Mouse (Mus musculus) liver, embryonic 15.5 days (tissue): ENCODE results near the gene Clec16a. TPM values are rescaled to one million over a fixed set of nuclear protein-coding genes. Genes with fewer than 3 reads are reported as not detected.

Experiments used
- ATAC-seq: fragments of 200-750 bp; cut with Nextera tagmentation; 2 replicates; pipeline ENCODE4 v1.8.0; 2017; ENCODE audit warnings: moderate number of reproducible peaks, mild to moderate bottlenecking, moderate library complexity; ENCODE audit not compliant: insufficient read depth
- H3K27ac ChIP-seq: fragments of 300-500 bp; sonication (generic); replicated peaks from 2 replicates; pipeline ENCODE4 v1.5.1; 2015; ENCODE audit warnings: mild to moderate bottlenecking, inconsistent platforms
- H3K27me3 ChIP-seq: fragments of 300-500 bp; sonication (generic); 2 replicates; pipeline ENCODE4 v1.6.1; 2015; ENCODE audit warnings: mild to moderate bottlenecking, inconsistent platforms
- H3K36me3 ChIP-seq: fragments of 300-500 bp; sonication (generic); replicated peaks from 2 replicates; pipeline ENCODE4 v1.6.1; 2015; ENCODE audit warnings: moderate library complexity, mild to moderate bottlenecking, inconsistent platforms
- H3K4me1 ChIP-seq: fragments of 300-500 bp; sonication (generic); replicated peaks from 2 replicates; pipeline ENCODE4 v1.6.1; 2015; ENCODE audit warnings: inconsistent platforms
- H3K4me2 ChIP-seq: fragments of 300-500 bp; sonication (generic); 2 replicates; pipeline ENCODE4 v1.6.1; 2015; ENCODE audit warnings: moderate library complexity, mild to moderate bottlenecking, inconsistent platforms
- H3K4me3 ChIP-seq: fragments of 300-500 bp; sonication (generic); replicated peaks from 2 replicates; pipeline ENCODE4 v1.5.1; 2015; ENCODE audit warnings: mild to moderate bottlenecking, inconsistent platforms
- H3K9ac ChIP-seq: fragments of 300-500 bp; sonication (generic); 2 replicates; pipeline ENCODE4 v1.6.1; 2015; ENCODE audit warnings: moderate library complexity, mild to moderate bottlenecking, inconsistent platforms
- H3K9me3 ChIP-seq: fragments of 300-500 bp; sonication (generic); replicated peaks from 2 replicates; pipeline ENCODE4 v1.6.1; 2016; ENCODE audit warnings: inconsistent platforms
- WGBS: fragments of 180-500 bp; shearing (Covaris S2); methylation state at CpG from one replicate; pipeline ENCODE4 v1.1.7; 2015; ENCODE audit warnings: mixed read lengths; ENCODE audit not compliant: insufficient replicate concordance; 5-methylcytosine and 5-hydroxymethylcytosine counted together
- polyA plus RNA-seq: library from polyadenylated mRNA; unstranded; fragments of >200 nt; fragmentation: Nextera tagmentation; extraction: Ambion mirVana; gene quantifications from 2 replicates; pipeline ENCODE4 v1.2.1, GENCODE M21; 2015

Clec16a gene
- polyA plus RNA-seq, 1 experiment from 2014 or later = 10.9 TPM

DNA sequence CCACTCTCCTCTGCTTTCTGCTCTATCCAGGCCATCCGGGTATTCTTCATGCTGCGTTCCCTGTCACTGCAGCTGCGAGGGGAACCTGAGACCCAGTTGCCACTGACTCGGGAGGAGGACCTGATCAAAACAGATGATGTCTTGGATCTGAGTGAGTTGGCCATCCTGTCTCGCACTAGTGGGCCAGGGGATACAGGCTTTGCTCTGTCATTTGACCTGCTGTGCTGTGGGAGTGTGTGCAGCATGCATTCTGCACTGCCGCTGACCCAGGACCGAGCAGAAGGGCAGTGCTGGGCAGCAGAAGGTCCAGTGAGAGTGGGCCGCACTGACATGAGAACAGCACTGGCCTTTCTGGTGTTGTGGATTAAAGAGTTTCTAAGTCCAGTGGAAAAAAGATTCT is 99.6 kb downstream of the Clec16a start:
- Histone ChIP-seq H3K27ac (no peak overlapping the region), H3K4me3 (no peak overlapping the region), H3K4me1 (peaks cover 24% of the 10 kb centered on the region), H3K27me3 (no peaks in the 10 kb centered on the region; the same call in 1 of the 2 replicates), H3K9ac (no peak overlapping the region), H3K4me2 (no peak overlapping the region), H3K36me3 (no peaks in the 10 kb centered on the region), H3K9me3 (no peaks in the 10 kb centered on the region)
- ATAC-seq = no peak
- WGBS = 70% methylated on average over 8 of the region's 8 CpGs

DNA sequence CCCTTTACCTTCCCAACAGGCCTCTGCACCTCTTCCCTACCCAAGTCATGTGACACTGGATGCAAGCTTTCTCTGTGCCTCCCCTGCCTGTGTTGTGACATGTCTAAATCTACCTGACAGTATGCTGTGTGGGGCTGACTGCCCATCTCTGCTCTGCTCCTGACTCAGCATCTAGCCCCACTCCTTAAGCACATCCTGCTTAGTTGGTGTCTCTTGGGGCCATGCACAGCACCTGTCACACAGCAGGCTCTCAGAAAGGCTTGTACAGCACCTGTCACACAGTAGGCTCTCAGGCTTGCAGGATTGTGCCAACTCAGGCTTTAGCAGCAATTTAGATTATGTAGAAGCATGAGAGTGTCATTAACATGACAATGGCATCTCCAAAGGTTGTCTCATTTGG is 106.7 kb downstream of the Clec16a start:
- Histone ChIP-seq H3K27me3 (peaks cover 7% of the 10 kb centered on the region; the same call in 1 of the 2 replicates), H3K27ac (no peak overlapping the region), H3K4me2 (no peak overlapping the region), H3K4me3 (no peak overlapping the region), H3K4me1 (peaks cover 12% of the 10 kb centered on the region), H3K9ac (no peak overlapping the region), H3K36me3 (no peaks in the 10 kb centered on the region), H3K9me3 (no peaks in the 10 kb centered on the region)
- ATAC-seq = no peak

DNA sequence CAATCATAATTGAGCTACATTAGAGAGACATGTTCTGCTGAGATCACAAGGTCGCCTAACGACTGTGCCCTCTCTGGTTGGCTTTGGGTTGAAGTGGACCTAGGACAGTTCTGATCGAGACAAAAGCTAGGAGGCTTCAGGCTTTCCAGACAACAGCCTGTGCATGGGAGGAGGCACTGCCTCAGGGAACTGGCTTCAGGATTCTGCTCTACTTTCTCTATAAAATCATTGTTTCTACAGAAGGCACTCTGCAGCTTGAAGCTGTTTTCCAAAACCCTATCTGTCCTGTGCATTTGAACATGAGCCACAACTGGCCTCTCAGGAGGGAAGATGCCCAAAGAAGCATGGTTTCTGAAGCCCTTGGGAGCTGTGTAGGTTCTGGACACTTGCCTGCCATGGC is 107.8 kb downstream of the Clec16a start:
- H3K4me2 ChIP-seq = no peak overlapping the region
- H3K36me3 ChIP-seq = no peaks in the 10 kb centered on the region
- no peak overlapping the region for H3K4me3 ChIP-seq
- no peak overlapping the region for H3K27ac ChIP-seq
- ATAC-seq = no peak
- H3K27me3 ChIP-seq = peaks cover 7% of the 10 kb centered on the region; the same call in 1 of the 2 replicates
- no peak overlapping the region for H3K9ac ChIP-seq
- H3K9me3 ChIP-seq = no peaks in the 10 kb centered on the region
- 55% methylated on average over 3 of the region's 3 CpGs for WGBS
- H3K4me1 ChIP-seq = peaks cover 12% of the 10 kb centered on the region

- H3K9me3 ChIP-seq = no peaks in the 10 kb centered on the region
- no peak overlapping the region for H3K4me3 ChIP-seq
- H3K27ac ChIP-seq = no peak overlapping the region
- H3K4me2 ChIP-seq = no peak overlapping the region
- H3K4me1 ChIP-seq = peaks cover 12% of the 10 kb centered on the region
- H3K27me3 ChIP-seq = peaks cover 7% of the 10 kb centered on the region; the same call in 1 of the 2 replicates
- H3K36me3 ChIP-seq = no peaks in the 10 kb centered on the region
- H3K9ac ChIP-seq = no peak overlapping the region
- WGBS = 30% methylated on average over 3 of the region's 3 CpGs
- no peak for ATAC-seq
These were observed 110.1 kb downstream of the Clec16a start for GRCm38 (mm10) chr16:10655236-10655635.

- peaks cover 7% of the 10 kb centered on the region; the same call in 1 of the 2 replicates for H3K27me3 ChIP-seq
- H3K9ac ChIP-seq = no peak overlapping the region
- no peak overlapping the region for H3K4me2 ChIP-seq
These were observed 110.8 kb downstream of the Clec16a start for GRCm38 (mm10) chr16:10655926-10656325.

DNA sequence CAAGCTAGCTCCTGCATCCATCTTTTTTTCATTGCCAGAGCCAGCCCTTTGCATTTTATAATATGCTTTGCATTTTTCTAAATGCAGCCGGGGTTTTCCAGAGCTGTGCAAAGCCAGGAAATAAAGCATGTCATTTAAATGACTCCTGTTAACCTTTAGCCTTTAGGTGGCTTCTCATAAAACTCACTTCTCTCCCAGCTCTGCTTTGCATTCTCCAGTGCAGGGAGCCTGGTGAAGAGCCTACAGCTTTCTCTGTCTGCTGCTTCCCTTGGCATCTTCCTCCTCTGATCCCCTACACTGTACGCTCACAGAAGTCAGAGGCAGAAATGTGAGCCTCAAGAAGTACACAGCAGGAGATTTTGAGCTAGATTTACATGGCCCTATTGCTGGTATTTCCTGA is 111.3 kb downstream of the Clec16a start:
- no peak overlapping the region for H3K9ac ChIP-seq
- H3K27ac ChIP-seq = no peak overlapping the region
- no peaks in the 10 kb centered on the region for H3K9me3 ChIP-seq
- no peak for ATAC-seq
- H3K4me2 ChIP-seq = no peak overlapping the region
- H3K4me1 ChIP-seq = peaks cover 12% of the 10 kb centered on the region
- no peak overlapping the region for H3K4me3 ChIP-seq
- no peaks in the 10 kb centered on the region for H3K36me3 ChIP-seq
- 49% methylated on average over 2 of the region's 2 CpGs for WGBS
- H3K27me3 ChIP-seq = peaks cover 7% of the 10 kb centered on the region; the same call in 1 of the 2 replicates

More at GRCm38 (mm10) chr16:10655926-10656325, 110.8 kb downstream of the Clec16a start:
- H3K4me3 ChIP-seq = no peak overlapping the region
- ATAC-seq = no peak
- H3K27ac ChIP-seq = no peak overlapping the region
- no peaks in the 10 kb centered on the region for H3K36me3 ChIP-seq
- peaks cover 12% of the 10 kb centered on the region for H3K4me1 ChIP-seq
- H3K9me3 ChIP-seq = no peaks in the 10 kb centered on the region
- WGBS = 39% methylated on average over 3 of the region's 3 CpGs

GRCm38 (mm10) chr16:10656939-10657338 is 111.8 kb downstream of the Clec16a start:
- H3K4me3 ChIP-seq = no peak overlapping the region
- H3K4me2 ChIP-seq = no peak overlapping the region
- H3K9ac ChIP-seq = no peak overlapping the region
- WGBS = 64% methylated on average over 1 of the region's 1 CpGs
- 0 out of 2 replicates have a peak, but pooled peaks have one; percentile 47 for ATAC-seq
- no peaks in the 10 kb centered on the region for H3K36me3 ChIP-seq
- H3K9me3 ChIP-seq = no peaks in the 10 kb centered on the region
- H3K27me3 ChIP-seq = peaks cover 7% of the 10 kb centered on the region; the same call in 1 of the 2 replicates
- peaks cover 12% of the 10 kb centered on the region for H3K4me1 ChIP-seq
- H3K27ac ChIP-seq = no peak overlapping the region

DNA sequence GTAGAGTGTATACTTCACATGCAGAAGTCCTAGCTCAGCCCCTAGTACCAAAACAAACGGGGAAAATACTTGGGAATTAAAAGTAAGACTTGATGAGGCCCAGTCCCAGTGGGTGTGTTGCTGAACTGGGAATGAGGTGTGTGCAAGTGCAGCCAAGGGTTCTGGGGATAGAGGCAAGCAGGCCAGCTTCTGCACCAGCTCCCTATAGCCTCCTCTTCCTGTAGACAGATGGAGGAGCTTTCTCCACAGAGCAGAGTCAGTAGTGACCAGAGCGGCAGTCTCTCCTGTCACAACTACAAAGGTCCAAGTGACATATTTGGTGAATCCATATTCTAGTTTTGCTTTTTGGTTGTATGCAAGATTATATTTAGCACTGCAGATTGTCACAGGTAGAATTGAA is 114.1 kb downstream of the Clec16a start:
- Histone ChIP-seq H3K9me3 (no peaks in the 10 kb centered on the region), H3K4me2 (no peak overlapping the region), H3K4me3 (no peak overlapping the region), H3K27ac (no peak overlapping the region), H3K4me1 (peaks cover 17% of the 10 kb centered on the region), H3K36me3 (no peaks in the 10 kb centered on the region), H3K27me3 (no peaks in the 10 kb centered on the region), H3K9ac (no peak overlapping the region)
- no peak for ATAC-seq
- WGBS = 75% methylated on average over 2 of the region's 2 CpGs

DNA sequence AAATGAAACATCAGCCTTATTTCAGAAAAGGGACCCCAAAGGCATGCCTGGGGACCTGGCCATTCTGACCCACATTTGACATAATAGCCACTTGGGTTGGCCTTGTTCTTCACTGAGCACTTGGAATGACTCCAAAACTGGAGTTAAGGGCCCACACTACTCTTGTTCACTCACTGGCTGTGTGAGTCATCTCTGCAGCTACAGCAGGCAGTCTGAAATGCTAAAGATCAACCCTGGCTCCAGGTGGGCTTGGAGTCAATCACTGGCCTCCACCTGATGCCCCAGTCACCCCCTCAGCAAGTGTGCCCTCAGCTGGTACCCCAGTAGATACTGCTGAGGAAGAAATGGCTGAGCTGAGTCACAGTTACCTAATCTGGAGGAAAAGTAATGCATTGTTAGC is 115.4 kb downstream of the Clec16a start:
- Histone ChIP-seq H3K4me1 (peaks cover 25% of the 10 kb centered on the region), H3K9me3 (no peaks in the 10 kb centered on the region)
- no peak for ATAC-seq

GRCm38 (mm10) chr16:10661385-10661784 is 116.2 kb downstream of the Clec16a start:
- Histone ChIP-seq H3K27ac (no peak overlapping the region), H3K9me3 (no peaks in the 10 kb centered on the region), H3K9ac (no peak overlapping the region), H3K36me3 (no peaks in the 10 kb centered on the region), H3K4me3 (no peak overlapping the region), H3K4me1 (peaks cover 22% of the 10 kb centered on the region), H3K4me2 (no peak overlapping the region), H3K27me3 (no peaks in the 10 kb centered on the region)
- ATAC-seq = no peak
- WGBS = 42% methylated on average over 2 of the region's 2 CpGs

More for the DNA sequence above, 115.4 kb downstream of the Clec16a start:
- Histone ChIP-seq H3K4me3 (no peak overlapping the region), H3K4me2 (no peak overlapping the region), H3K9ac (no peak overlapping the region), H3K27ac (no peak overlapping the region), H3K36me3 (no peaks in the 10 kb centered on the region), H3K27me3 (no peaks in the 10 kb centered on the region)

DNA sequence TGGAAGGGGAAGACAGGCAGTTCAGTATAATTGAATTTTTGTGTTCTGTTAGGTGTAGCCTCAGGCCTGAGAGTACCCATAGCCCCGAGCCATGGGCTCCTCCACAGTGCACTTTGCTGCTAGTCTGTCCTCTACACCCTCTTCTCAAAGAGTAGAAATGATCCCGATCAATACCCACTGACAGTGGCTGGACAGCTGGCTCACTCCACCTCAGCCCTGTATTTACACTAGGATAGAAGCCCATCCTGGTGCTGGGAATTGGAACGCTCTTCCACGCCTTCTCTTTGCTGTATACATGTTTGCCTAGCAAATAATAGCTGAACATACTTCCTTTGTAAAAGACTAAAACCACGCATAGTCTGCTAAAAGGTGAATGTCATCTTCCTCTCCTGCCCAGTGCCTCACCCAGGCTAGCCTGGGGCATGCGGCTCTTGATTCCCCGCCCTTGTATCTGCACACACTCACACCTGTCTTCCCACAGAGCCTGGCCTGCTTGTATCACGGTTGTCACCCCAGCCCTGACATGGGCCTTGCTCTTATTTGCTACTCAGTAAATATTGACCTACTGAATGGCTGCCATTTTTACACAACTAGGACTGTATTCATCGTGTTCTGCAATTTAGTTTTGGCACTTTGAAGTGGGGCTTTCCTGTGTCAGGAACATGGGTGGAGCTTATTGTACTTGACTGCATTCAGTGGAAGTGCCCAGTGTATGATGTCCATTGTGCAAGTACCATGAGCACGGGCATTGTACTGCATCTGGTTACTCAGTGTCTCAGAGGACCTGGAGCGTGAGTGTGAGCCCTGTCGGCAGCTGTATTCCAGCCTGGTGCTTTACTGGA is 119.0 kb downstream of the Clec16a start:
- no peak overlapping the region for H3K9ac ChIP-seq
- H3K4me1 ChIP-seq = peaks cover 20% of the 10 kb centered on the region
- no peaks in the 10 kb centered on the region for H3K9me3 ChIP-seq
- H3K4me3 ChIP-seq = no peak overlapping the region
- H3K4me2 ChIP-seq = no peak overlapping the region
- peak; percentile 82 for ATAC-seq
- H3K27ac ChIP-seq = peak overlapping the region; percentile 51; the same call in 1 of the 2 replicates
- 49% methylated on average over 12 of the region's 12 CpGs for whole genome bisulfite sequencing
- H3K36me3 ChIP-seq = no peaks in the 10 kb centered on the region
- no peaks in the 10 kb centered on the region for H3K27me3 ChIP-seq
